Mouse (Mus musculus): ENCODE data around the gene Rsl1d1. TPM values are rescaled to one million over a fixed set of nuclear protein-coding genes. Genes with fewer than 3 reads are reported as not detected.

The Rsl1d1 gene
- total and polyA plus RNA-seq, 3 experiments, result 177 to 697 (median 495) TPM

DNA sequence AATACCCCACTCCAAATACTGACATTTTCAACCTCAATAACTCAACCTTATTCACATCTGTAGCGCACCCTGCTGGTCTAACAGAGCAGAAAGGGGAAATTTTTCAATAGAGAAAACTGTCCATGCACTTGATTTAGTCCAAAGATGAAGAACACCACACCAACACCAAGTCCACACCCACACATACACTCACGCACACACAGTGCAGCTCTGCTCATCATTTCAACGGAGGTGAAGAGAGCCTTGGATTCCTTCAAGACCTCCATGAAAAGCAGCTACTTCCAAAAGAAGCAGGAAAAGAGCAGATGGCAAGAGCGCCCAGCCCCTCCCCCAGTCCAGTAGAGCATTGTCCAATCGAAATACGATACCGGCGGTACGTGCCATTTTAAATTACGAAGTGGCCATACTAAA lies 28.5 kb downstream of the Rsl1d1 start:
- Histone ChIP-seq H3K4me2 (ENCODE audit: insufficient read depth, low read depth, poor library complexity, severe bottlenecking) (peak overlapping the region; percentile 65), H3K79me2 (replicated peaks; ENCODE audit: control insufficient read depth, extremely low read depth, insufficient read depth, poor library complexity, severe bottlenecking) (peaks cover 59% of the 10 kb centered on the region), H3K9ac (ENCODE audit: insufficient read depth, low read depth) (peak overlapping the region; percentile 93), H3K9me3 (replicated peaks; ENCODE audit: low read length) (peaks cover 7% of the 10 kb centered on the region), H3K36me3 (replicated peaks in 1 of 2; ENCODE audit: control insufficient read depth in 1 of 2, insufficient read depth in 1 of 2, low read length in 1 of 2) (peaks cover 3 to 33% of the 10 kb centered on the region in 2 experiments), H3K4me3 (replicated peaks in 1 of 3; ENCODE audit: low read depth in 2 of 3, low read length in 2 of 3, poor library complexity in 1 of 3) (peak overlapping the region; percentile 57 to 97 (median 89)), H3K4me1 (ENCODE audit: control insufficient read depth in 1 of 2, insufficient read depth in 2 of 2) (peaks cover 6 to 52% of the 10 kb centered on the region in 2 experiments; a peak in 3 of 4 replicates), H3K27me3 (replicated peaks) (no peaks in the 10 kb centered on the region), H3K27ac (ENCODE audit: insufficient read depth, low read depth) (peak overlapping the region; percentile 5; the same call in 1 of the 2 replicates)
- peak; percentile 86 for DNase-seq (ENCODE audit: extremely low read depth)
- dilution Hi-C loops (cut with MboI; ENCODE audit: extremely low pct_ligation_motif_present, extremely low pct_unique_long_range_greater_than_20kb, low sequenced_read_pairs), result no loop called here
- TF ChIP-seq ZC3H11A (IDR thresholded peaks at IDR 0.05; ENCODE audit: low read depth, low read length) (no peak), KAT2A (IDR thresholded peaks at IDR 0.05; ENCODE audit: insufficient replicate concordance, low read length) (no peak), NELFE (IDR thresholded peaks at IDR 0.05; ENCODE audit: low read depth, low read length) (no peak), TBP (conservative IDR thresholded peaks at IDR 0.05; ENCODE audit: low read depth, low read length) (0 out of 2 replicates have a peak, but pooled peaks have one; percentile 15), GABPA (IDR thresholded peaks at IDR 0.05; ENCODE audit: insufficient replicate concordance, low read depth, low read length) (no peak), HCFC1 (IDR thresholded peaks at IDR 0.05; ENCODE audit: low read depth, low read length) (no peak), CHD2 (IDR thresholded peaks at IDR 0.05; ENCODE audit: low read length) (peak; percentile 82), MAZ (IDR thresholded peaks at IDR 0.05; ENCODE audit: low read depth, low read length) (0 out of 2 replicates have a peak, but pooled peaks have one; percentile 18), MXI1 (IDR thresholded peaks at IDR 0.05; ENCODE audit: low read depth, low read length) (no peak; the same call in 1 of the 2 replicates), RAD21 (IDR thresholded peaks at IDR 0.05; ENCODE audit: low read depth, low read length) (peak; percentile 59), NRF1 (IDR thresholded peaks at IDR 0.05; ENCODE audit: low read depth, low read length) (0 out of 2 replicates have a peak, but pooled peaks have one; percentile 9), POLR2AphosphoS2 (IDR thresholded peaks at IDR 0.05; ENCODE audit: low read depth, low read length) (no peak), SMC3 (IDR thresholded peaks at IDR 0.05; ENCODE audit: low read depth, low read length) (peak; percentile 61), MYC (IDR thresholded peaks at IDR 0.05; ENCODE audit: low read depth, low read length) (no peak; the same call in 1 of the 2 replicates), CTCF (conservative IDR thresholded peaks at IDR 0.05 in 1 of 2, IDR thresholded peaks at IDR 0.05 in 1 of 2; ENCODE audit: low read depth in 2 of 2, low read length in 2 of 2) (peak; percentile 63 to 80), BHLHE40 (IDR thresholded peaks at IDR 0.05; ENCODE audit: low read depth, low read length) (peak; percentile 9; the same call in 1 of the 2 replicates), SIN3A (IDR thresholded peaks at IDR 0.05; ENCODE audit: low read length) (peak; percentile 26; the same call in 1 of the 2 replicates)
- in situ Hi-C loops (cut with MboI; ENCODE audit: low pct_ligation_motif_present, low pct_unique_long_range_greater_than_20kb, low sequenced_read_pairs), result no loop called here

GRCm38 (mm10) chr16:11171679-11172078 lies 31.5 kb downstream of the Rsl1d1 start:
- no peaks in the 10 kb centered on the region for H3K27me3 ChIP-seq (replicated peaks)
- H3K4me2 ChIP-seq (ENCODE audit: insufficient read depth, low read depth, poor library complexity, severe bottlenecking), result no peak overlapping the region
- H3K4me3 ChIP-seq (replicated peaks in 1 of 3; ENCODE audit: low read depth in 2 of 3, low read length in 2 of 3, poor library complexity in 1 of 3), result no peak overlapping the region
- dilution Hi-C loops (cut with MboI; ENCODE audit: extremely low pct_ligation_motif_present, extremely low pct_unique_long_range_greater_than_20kb, low sequenced_read_pairs), result no loop called here
- H3K36me3 ChIP-seq (replicated peaks in 1 of 2; ENCODE audit: control insufficient read depth in 1 of 2, insufficient read depth in 1 of 2, low read length in 1 of 2), result peaks cover 3 to 45% of the 10 kb centered on the region in 2 experiments
- H3K27ac ChIP-seq (ENCODE audit: insufficient read depth, low read depth), result no peak overlapping the region
- H3K79me2 ChIP-seq (replicated peaks; ENCODE audit: control insufficient read depth, extremely low read depth, insufficient read depth, poor library complexity, severe bottlenecking), result peaks cover 89% of the 10 kb centered on the region
- in situ Hi-C loops (cut with MboI; ENCODE audit: low pct_ligation_motif_present, low pct_unique_long_range_greater_than_20kb, low sequenced_read_pairs), result no loop called here
- no peak for DNase-seq (ENCODE audit: extremely low read depth)
- no peak overlapping the region for H3K9ac ChIP-seq (ENCODE audit: insufficient read depth, low read depth)
- no peak for TF ChIP-seq HCFC1 (IDR thresholded peaks at IDR 0.05; ENCODE audit: low read depth, low read length)
- no peak for TF ChIP-seq JUND (conservative IDR thresholded peaks at IDR 0.05; ENCODE audit: low read depth, low read length)
- no peak for TF ChIP-seq ZC3H11A (IDR thresholded peaks at IDR 0.05; ENCODE audit: low read depth, low read length)
- TF ChIP-seq MAFK (IDR thresholded peaks at IDR 0.05; ENCODE audit: insufficient replicate concordance, low read length), result no peak
- no peak for TF ChIP-seq CHD2 (IDR thresholded peaks at IDR 0.05; ENCODE audit: low read length)
- peaks cover 0 to 45% of the 10 kb centered on the region in 2 experiments; a peak in 3 of 4 replicates for H3K4me1 ChIP-seq (ENCODE audit: control insufficient read depth in 1 of 2, insufficient read depth in 2 of 2)
- H3K9me3 ChIP-seq (replicated peaks; ENCODE audit: low read length), result no peaks in the 10 kb centered on the region

All from CH12.LX (cell line).